Mouse (Mus musculus) small intestine, adult 2 months (tissue): Measurements from ENCODE around the gene Gbp7.
"Not testable (repeated sequence)": the region's sequence is repeated elsewhere in the genome, so short reads cannot be mapped to it uniquely, and the experiment has no call there.

Experiments used
- CTCF ChIP-seq: fragments of 200-500 bp; IDR thresholded peaks from 2 replicates; pipeline ENCODE4 v1.5.1; 2012; ENCODE audit warnings: low read depth, mild to moderate bottlenecking, control low read depth, inconsistent platforms, low read length, moderate library complexity, mixed read lengths; ENCODE audit not compliant: insufficient replicate concordance, insufficient read length; ENCODE audit errors: extremely low read depth
- POLR2A ChIP-seq: fragments of 200-500 bp; IDR thresholded peaks from 2 replicates; pipeline ENCODE4 v1.6.1; 2012; ENCODE audit warnings: low read depth, mild to moderate bottlenecking, control low read depth, inconsistent platforms, low read length, moderate library complexity

DNA sequence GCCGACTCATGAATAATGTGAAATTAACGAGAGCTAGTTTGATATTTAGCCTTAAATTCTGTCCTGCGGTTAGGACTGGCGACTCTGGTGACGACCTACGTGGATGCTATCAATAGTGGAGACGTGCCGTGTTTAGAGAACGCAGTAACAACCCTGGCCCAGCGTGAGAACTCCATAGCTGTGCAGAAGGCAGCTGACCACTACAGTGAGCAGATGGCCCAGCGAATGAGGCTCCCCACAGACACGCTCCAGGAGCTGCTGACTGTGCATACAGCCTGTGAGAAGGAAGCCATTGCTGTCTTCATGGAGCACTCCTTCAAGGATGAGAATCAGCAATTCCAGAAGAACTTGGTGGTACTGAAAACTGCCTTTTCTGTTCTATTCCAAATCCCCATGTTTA is 12.6 kb downstream of the Gbp7 start:
- not testable (repeated sequence) for TF ChIP-seq CTCF, POLR2A
